8 mouse cellular contexts compared by ENCODE assay signal in genomic region chr13:63432759-63433158, GRCm38 (mm10).
DNase-seq lines count a peak whose midpoint lies in the region; ATAC-seq and TF ChIP-seq lines count a peak whose summit lies in the region.

No protein-coding gene starts in this region.

- ATAC-seq in hindbrain, embryonic 11.5 days (ENCODE audit: low FRiP score): no peak
- ATAC-seq in hindbrain, embryonic 12.5 days (ENCODE audit: low FRiP score): no peak

- peak; percentile 55 for TF ChIP-seq RAD21 in MEL (IDR thresholded peaks at IDR 0.05; ENCODE audit: low read depth, low read length)

- H3K36me3 ChIP-seq in hindbrain, embryonic 11.5 days (ENCODE audit: control insufficient read depth, insufficient read depth, low read length): no peaks in the 10 kb centered on the region
- no peaks in the 10 kb centered on the region for H3K36me3 ChIP-seq in hindbrain, embryonic 12.5 days
- peaks cover 0 to 10% of the 10 kb centered on the region in 2 experiments; a peak in 2 of 4 replicates for H3K36me3 ChIP-seq in MEL (ENCODE audit: control insufficient read depth in 1 of 2, insufficient read depth in 2 of 2, low read length in 2 of 2)

- no peak overlapping the region for H3K4me3 ChIP-seq in hindbrain, embryonic 11.5 days (ENCODE audit: low read depth, low read length)
- no peak overlapping the region for H3K4me3 ChIP-seq in hindbrain, embryonic 12.5 days
- no peak overlapping the region for H3K4me3 ChIP-seq in MEL (ENCODE audit: control insufficient read depth in 1 of 2, insufficient read depth in 1 of 2, low read depth in 2 of 2, low read length in 2 of 2)

- TF ChIP-seq CTCF in MEL (IDR thresholded peaks at IDR 0.05 in 2 of 3, conservative IDR thresholded peaks at IDR 0.05 in 1 of 3; ENCODE audit: control insufficient read depth in 1 of 3, insufficient read depth in 1 of 3, low read depth in 2 of 3, low read length in 3 of 3, poor library complexity in 1 of 3, severe bottlenecking in 1 of 3): peak; percentile 49 to 63 (median 58); a peak in 5 of 6 replicates

- no peak for TF ChIP-seq EP300 in MEL (IDR thresholded peaks at IDR 0.05; ENCODE audit: low read depth in 1 of 2, low read length in 2 of 2)

- peak; percentile 15 for DNase-seq in hindbrain, embryonic 11.5 days (ENCODE audit: low spot score)
- DNase-seq in 416B (ENCODE audit: low read depth) (peak; percentile 75), MEL (ENCODE audit: low read depth, low spot score) (peak; percentile 82)
- peak; percentile 30 for DNase-seq in kidney, postnatal 10 days
- DNase-seq in frontal cortex, postnatal 10 days (ENCODE audit: low spot score in 2 of 2): no peak
- no peak for DNase-seq in layer of hippocampus, adult 8-10 months (ENCODE audit: low spot score in 2 of 2)
- DNase-seq in adrenal gland, adult 2 months: no peak

- H3K9me3 ChIP-seq in hindbrain, embryonic 11.5 days (ENCODE audit: control insufficient read depth, low read length): no peaks in the 10 kb centered on the region
- no peaks in the 10 kb centered on the region for H3K9me3 ChIP-seq in hindbrain, embryonic 12.5 days (replicated peaks)
- H3K9me3 ChIP-seq in MEL (replicated peaks; ENCODE audit: insufficient read depth, low read length): no peaks in the 10 kb centered on the region

- H3K79me2 ChIP-seq in MEL (ENCODE audit: control insufficient read depth, insufficient read depth, low read length, poor library complexity): peaks cover 5% of the 10 kb centered on the region

- no peak overlapping the region for H3K4me2 ChIP-seq in hindbrain, embryonic 11.5 days (replicated peaks; ENCODE audit: low read depth, low read length)
- H3K4me2 ChIP-seq in hindbrain, embryonic 12.5 days (replicated peaks): no peak overlapping the region

- H3K27me3 ChIP-seq in hindbrain, embryonic 11.5 days (ENCODE audit: control insufficient read depth, insufficient read depth, low read length): no peaks in the 10 kb centered on the region
- H3K27me3 ChIP-seq in hindbrain, embryonic 12.5 days: no peaks in the 10 kb centered on the region
- H3K27me3 ChIP-seq in MEL (ENCODE audit: control insufficient read depth in 1 of 2, insufficient read depth in 2 of 2, low read length in 2 of 2): peaks cover 1 to 5% of the 10 kb centered on the region in 2 experiments; a peak in 3 of 4 replicates

- H3K9ac ChIP-seq in hindbrain, embryonic 11.5 days (ENCODE audit: low read depth, low read length): no peak overlapping the region
- no peak overlapping the region for H3K9ac ChIP-seq in hindbrain, embryonic 12.5 days
- no peak overlapping the region for H3K9ac ChIP-seq in MEL (ENCODE audit: control insufficient read depth, low read depth, low read length, poor library complexity, severe bottlenecking)

- WGBS in hindbrain, embryonic 11.5 days: 90% methylated on average over 3 of the region's 3 CpGs
- WGBS in hindbrain, embryonic 12.5 days: 92% methylated on average over 3 of the region's 3 CpGs

- H3K27ac ChIP-seq in hindbrain, embryonic 11.5 days (ENCODE audit: low read depth, low read length): no peak overlapping the region
- no peak overlapping the region for H3K27ac ChIP-seq in hindbrain, embryonic 12.5 days
- H3K27ac ChIP-seq in MEL (ENCODE audit: control insufficient read depth, low read depth, low read length): no peak overlapping the region

- no peaks in the 10 kb centered on the region for H3K4me1 ChIP-seq in hindbrain, embryonic 11.5 days (replicated peaks; ENCODE audit: control insufficient read depth, insufficient read depth, low read length)
- H3K4me1 ChIP-seq in hindbrain, embryonic 12.5 days: peaks cover 2% of the 10 kb centered on the region; the same call in 1 of the 2 replicates
- peaks cover 0 to 4% of the 10 kb centered on the region in 2 experiments; a peak in 1 of 4 replicates for H3K4me1 ChIP-seq in MEL (ENCODE audit: control insufficient read depth in 1 of 2, insufficient read depth in 2 of 2, low read length in 2 of 2)

- TF ChIP-seq POLR2A in MEL (IDR thresholded peaks at IDR 0.05; ENCODE audit: control insufficient read depth in 1 of 2, insufficient read depth in 1 of 2, low read depth in 1 of 2, low read length in 2 of 2, poor library complexity in 1 of 2): no peak

TF ChIP-seq in MEL, 35 proteins besides CTCF, POLR2A, EP300 and RAD21:
- no peak for TF ChIP-seq MYB (IDR thresholded peaks at IDR 0.05; ENCODE audit: low read depth, low read length)
- TF ChIP-seq ZC3H11A (IDR thresholded peaks at IDR 0.05; ENCODE audit: low read depth, low read length): peak; percentile 31; the same call in 1 of the 2 replicates
- TF ChIP-seq SMC3 (IDR thresholded peaks at IDR 0.05; ENCODE audit: low read depth, low read length): peak; percentile 58
- peak; percentile 82 for TF ChIP-seq MYC (IDR thresholded peaks at IDR 0.05; ENCODE audit: low read depth, low read length)
- TF ChIP-seq USF2 (IDR thresholded peaks at IDR 0.05; ENCODE audit: borderline replicate concordance in 1 of 2, insufficient read depth in 1 of 2, low read depth in 1 of 2, low read length in 2 of 2): no peak

Comparison
In these comparisons a context has a peak if more than half of its experiments do, and no peak if none do; other contexts are left out.
1. DNase-seq: peak in hindbrain, embryonic 11.5 days (single experiment), 416B (single experiment), MEL (single experiment) and kidney, postnatal 10 days (single experiment); none in frontal cortex, postnatal 10 days (0 of 2), layer of hippocampus, adult 8-10 months (0 of 2) and adrenal gland, adult 2 months (single experiment).